Mouse (Mus musculus): Measurements from ENCODE around the gene Rln3.

The Rln3 gene

DNA sequence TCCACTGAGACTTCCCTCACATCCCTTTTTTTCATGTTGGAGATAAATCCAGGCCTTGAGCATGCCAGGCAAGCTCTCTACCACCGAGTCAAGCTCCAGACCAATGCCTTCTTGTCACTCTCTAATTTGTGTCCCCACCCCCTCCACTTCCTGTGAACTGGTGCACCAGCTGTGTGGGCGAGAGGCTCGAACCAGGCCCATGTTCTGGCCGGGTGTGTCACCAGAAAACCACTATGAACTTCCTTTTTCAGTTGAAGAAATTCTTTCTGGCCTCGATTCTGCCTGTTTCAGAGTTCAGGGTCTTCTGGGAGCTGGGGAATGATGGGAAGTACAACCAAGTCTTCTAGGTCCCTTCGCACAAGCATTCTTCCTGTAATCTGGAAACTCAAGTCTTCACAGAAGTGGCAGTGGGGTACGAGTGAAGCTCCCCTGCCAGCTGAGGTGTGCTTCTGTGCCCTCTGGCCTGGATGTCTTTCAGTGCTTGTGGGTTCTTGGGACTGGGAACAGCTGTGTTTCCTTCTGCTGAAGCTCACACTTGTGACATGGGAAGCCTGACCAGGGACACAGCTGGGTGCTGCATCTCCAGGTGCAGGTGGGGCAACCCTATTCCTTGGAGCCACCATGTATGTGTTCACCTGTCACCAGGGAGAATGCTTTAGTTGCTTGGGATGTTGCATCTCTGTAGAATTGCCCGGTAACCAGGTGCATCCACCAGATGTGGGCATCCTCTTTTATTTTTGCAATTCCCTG, 19.2 kb upstream of the Rln3 start:
- no peak for DNase-seq

DNA sequence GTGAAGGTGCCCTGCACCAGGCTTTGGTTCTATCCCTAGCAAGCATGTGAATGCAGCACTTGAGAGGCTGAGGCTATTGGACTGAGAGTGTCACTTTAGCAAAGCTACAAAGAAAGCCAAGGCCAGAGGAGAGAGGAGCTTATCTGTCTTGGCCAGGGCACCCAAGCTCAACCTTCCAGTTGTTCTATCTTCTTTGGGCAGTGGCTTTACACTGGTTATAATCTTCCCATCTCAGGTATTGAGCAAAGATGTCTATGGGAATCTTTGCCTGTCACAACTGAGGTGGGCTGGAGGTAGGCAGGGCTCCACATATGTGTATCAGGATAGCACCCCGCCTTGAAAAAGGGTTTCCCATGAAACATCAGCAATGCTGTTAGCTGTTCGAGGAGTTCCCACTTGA, 15.4 kb upstream of the Rln3 start:
- no peak for DNase-seq

DNA sequence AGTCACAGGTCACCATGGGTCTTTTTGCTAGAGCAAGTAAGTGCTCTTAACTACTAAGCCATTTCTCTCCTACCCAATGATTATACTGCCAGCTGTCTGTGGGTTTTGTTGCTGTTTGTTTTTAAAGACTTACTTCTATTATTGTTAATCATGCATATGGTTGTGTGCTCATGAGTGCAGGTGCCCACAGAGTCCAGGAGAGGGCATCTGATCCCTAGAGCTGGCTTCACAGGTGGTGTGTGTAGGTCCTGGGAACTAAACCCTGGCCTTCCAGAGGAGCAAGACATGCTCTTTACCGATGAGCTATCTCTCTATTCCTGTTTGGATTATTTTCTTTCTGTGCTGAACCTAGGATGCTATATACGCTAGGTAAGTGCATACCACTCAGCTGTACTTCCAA, 14.4 kb upstream of the Rln3 start:
- no peak for DNase-seq

DNA sequence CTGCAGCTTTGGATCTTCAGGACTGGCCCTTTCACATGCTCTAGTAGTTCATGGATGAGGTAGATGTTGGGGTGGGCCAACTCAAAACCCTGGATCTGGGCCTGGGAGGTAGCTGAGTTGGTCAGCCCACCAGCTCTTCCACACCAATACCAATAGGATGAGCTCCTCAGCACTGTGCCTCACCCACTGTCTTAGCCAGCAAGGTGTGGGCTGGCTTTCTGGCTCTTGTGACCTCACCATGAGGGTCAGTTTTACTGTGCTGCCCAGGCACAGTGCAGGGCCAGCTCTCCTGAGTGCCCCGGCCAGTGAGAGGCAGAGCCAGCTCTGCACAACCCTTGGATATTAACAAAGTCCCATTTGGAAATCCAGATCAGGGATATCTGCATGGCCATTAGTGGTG, 13.0 kb upstream of the Rln3 start:
- no peak for DNase-seq

DNA sequence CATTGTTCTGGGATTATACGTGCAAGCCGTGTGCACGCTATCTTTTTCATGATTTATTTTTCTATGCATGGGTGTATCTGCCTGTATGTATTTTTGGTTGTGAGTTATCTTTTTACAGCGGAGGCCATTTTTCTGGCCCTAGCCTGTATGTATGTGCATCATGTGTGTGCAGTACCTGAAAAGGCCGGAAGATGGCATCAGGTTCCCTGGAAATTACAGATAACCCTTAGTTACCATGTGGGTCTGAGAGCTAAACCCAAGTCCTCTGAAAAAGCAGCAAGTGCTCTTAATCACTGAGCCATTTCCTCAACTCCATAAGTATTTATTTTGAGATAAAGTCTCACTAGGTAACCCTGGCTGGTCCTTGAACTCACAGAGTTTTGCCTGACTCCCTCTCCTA, 8.4 kb upstream of the Rln3 start:
- no peak for DNase-seq

DNA sequence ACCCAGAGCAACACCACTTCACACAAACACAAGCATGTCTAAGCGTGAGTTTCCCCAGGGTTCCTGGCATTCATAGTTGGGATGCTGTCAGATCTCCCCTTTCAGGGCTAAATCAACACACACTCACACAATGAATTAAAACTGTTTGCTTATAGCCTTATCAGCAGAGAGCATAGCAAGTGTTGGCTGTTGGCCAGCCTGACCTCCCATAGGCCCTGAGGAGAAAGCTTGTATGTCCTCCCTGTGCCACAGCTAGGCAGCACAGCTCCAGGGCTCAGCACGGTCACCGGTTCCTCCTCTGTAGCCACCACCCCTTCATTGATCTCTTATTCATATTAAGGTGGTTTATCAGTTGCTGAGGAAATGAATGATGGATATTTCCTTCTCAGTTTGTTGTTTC, 7.9 kb upstream of the Rln3 start:
- DNase-seq = no peak

DNA sequence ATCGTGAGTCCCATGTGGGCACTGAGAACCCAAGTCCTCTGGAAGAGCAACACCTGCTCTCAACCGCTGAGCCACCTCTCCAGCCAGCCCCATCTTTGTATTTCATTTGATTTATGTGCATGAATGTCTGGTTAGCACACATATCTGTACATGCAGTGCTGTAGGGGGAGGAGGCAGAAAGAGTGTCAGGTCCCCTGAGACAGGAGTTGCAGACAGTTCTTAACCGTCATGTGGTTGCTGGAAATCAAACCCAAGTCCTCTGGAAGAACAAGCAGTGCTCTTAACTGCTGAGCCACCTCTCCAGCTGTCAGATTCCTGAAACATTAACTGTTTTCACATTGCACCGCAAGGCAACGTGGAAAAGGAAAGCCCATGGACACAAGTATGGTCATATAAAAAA, 3.4 kb upstream of the Rln3 start:
- no peak for DNase-seq

DNA sequence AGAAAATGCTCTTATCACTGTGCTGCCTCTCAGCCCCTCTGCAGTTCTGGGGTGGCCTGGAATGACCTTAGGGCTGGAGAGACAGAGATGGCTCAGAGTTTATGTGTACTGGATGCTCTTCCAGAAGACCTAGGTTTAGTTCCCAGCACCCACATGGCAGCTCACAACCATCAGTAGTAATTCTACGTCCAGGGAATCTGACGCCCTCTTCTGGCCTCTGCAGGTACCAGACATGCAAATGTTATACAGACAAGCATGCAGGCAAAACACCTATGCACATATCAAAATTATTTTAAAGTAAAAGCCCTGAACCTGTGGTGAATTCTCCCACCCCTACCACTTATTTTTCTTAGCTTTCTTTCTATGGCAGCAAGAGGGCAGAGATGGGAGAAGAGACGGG, 1.7 kb upstream of the Rln3 start:
- no peak for DNase-seq

DNA sequence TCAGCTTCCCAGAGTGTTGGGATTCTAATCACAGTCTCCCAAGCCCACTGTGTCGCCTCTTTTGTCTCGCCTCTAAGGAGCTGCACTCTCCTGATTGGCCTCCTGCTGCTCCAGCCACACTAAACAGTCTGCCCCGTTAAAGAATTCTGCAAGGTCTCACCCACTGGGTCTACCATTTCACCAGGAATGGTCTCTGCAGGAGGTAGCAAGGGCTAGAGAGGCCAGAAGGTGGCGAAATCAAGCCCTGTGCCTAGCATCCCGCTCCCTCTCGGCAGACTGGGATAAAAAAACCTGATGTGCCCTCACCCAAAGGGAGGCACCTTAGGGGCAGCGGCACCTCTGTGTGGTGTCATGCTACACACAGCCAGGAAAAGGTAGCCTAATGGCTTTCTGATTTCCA, 697 bp downstream of the Rln3 start:
- peak in 1 of 2 experiments; percentile 19 for DNase-seq

DNA sequence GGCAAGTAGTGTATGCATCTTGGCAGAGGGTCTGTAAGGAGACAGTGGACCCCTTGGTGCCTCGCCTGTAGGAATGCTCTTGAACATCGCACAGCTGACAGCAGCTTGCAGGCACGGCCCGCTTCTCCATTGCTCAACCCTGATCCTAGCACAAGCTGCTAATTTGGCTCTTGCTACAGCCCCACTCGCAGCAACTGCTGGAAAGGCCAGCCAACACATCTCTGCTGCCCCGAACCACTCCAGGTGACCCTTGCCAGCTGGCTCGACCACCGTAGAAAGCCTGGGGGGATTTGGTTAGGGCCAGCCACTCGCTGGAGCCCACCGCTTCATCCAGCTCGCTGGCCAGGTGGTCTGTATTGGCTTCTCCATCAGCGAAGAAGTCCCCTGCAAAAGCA, 1.9 kb downstream of the Rln3 start:
- DNase-seq = peak; percentile 61 to 72

DNA sequence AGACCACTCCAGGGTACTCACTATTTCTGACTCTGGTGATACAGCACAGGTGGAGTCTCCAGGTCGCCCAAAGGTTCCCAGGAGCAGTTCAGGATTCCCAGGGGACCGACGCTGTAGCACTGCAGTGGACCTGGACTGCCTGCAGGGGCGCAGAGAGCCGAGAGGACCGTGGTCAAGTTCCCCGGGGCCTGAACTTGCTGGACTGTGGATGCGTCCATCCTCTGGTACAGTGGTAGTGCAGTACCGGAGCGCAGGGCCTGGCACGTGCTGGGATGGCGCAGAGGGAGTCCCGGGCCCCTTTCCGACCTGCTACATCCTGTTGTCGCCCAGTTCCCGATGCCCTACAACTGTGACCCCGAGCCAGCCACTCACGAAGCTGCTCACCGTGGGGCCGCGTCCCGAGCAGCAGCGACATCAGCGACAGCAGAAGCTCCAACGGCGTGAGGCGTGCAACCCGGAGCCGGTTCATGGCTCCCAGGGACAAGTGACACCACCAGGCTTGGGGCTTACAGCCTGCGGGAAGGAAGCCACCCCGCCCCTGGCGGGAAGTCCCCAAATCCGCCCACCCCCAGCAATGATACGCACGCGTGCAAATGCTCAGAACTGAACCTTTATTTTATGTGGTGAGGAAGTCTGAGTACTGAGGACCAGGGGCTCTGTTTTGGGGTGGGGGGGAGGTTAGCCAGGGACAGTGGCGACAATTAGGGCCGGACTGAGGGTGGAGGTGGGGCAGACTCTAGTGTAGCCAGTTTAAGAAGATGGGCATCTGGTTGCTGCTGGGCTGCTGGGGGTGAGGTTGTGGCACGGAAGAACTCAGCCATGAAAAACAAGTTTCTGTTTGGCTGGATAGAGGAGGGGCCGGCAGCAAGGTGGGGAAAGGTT, 2.5 kb downstream of the Rln3 start, which contains the start of gene Il27ra:
Gene Il27ra, minus strand, starts transcription at position 524 of the 882 bp plus-strand sequence.
- DNase-seq = peak; percentile 35 to 59

DNA sequence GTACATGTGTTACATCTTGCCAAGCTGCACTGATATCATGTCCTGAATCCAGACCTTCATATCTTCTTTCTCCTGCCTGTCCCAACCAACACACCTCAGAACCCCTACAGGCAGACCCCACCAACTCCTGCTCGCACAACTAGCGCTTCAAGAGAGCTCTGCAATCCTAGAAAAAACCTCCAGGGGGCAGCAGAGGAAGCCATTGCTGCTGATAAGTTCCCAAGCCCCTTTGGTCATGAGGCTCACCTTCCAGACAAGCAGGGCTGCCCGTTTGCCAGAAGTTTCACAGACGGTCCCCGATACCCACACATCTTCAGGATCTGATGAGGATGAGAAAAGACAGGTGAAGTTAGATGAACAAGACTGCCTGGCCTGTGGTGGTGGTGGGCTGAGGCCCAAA, 5.8 kb downstream of the Rln3 start:
- DNase-seq = peak; percentile 88 to 90

DNA sequence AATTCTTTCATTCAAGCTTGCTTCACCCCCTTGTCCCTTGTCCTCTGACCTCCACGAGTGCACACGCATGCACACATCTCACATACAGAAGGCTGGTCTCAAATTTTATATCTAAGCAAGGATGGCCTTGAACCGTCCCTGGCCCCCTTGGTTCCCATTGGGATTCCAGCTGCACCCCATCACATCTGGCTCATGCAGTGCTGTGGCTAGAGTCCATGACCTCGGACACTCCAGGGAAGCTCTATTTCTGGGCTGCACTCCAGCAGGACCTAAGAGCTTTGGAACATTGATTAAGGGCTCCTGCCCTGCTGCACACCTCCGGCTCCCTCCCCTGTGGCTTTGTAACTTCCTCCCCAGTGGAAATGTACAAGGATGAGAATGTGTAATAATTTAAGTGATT, 6.8 kb downstream of the Rln3 start:
- no peak for DNase-seq

DNA sequence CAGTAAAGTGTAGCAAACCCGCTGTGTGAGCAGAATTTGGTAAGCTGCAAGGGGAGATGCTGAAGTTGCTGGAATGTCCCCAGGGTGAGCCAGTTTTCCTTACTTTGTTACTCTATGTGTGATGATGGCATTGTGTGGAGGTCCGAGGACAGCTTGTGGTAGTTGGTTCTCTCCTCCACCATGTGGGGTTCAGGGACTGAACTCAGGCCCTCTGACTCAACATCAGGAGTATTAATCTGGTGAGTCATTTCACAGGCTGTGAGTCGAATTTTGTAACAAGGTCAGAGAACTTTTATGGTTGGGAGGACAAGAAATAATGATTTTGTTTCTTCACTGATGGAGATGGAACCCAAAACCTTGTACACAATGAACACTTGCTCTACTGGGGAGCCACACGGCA, 12.0 kb downstream of the Rln3 start:
- DNase-seq = no peak

DNA sequence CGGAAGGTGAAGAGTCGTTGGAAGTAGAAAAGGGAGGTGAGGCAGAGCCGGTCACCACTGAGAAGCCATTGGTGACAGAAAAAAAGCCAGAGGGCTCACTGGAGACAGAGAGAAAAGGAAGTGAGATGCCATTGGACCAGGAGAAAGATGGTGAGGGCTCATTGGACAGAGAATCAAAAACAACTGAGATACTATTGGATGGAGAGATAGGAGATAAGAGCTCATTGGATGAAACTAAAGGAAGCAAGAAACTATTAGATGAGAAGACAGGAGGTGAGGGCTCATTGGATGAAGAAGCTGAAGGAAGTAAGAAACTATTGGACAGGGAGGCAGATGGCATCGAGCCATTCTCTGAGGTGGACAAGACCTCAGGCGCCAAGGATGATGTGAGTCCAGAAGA, 15.5 kb downstream of the Rln3 start:
- DNase-seq = no peak

DNA sequence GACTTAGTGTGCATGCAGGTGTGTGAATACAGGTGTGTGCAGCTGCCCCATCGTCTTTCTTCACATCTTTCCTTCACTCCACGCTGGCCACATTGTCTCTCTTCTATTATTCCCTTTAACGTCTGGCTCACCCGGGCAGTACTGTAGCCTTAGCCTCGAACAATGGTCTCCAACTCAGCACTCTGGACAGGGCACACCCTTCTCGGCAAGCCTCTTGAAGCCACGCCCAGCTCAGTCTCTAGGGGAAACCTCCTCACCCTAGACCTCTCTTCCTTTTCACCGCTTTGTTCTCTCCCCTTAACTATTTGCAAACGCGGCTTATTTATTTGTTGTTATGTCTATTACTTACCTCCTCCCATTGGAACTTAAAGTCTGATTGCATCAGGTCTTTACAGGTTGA, 17.4 kb downstream of the Rln3 start:
- DNase-seq = no peak

DNA sequence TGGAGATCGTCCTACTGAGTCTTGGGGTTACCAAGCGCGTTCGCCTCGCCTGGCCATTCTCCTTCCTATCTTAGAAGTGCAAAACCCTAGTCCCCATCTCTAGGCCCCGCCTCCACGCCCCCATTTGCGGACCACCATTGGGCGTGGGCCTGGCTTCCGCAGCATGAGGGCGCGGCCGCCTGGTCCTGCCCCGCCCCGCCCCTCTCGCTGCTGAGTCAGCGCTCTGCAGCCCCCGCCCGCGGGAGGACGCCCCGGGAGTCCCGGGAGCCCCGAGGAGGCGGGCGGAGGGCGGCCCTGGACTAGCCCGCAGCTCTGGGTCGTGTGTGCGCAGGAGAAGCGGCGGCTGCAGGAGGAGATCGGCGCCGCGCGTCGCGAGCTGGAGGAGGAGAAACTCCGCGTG, 18.9 kb downstream of the Rln3 start:
- DNase-seq = peak; percentile 32 to 43

DNA sequence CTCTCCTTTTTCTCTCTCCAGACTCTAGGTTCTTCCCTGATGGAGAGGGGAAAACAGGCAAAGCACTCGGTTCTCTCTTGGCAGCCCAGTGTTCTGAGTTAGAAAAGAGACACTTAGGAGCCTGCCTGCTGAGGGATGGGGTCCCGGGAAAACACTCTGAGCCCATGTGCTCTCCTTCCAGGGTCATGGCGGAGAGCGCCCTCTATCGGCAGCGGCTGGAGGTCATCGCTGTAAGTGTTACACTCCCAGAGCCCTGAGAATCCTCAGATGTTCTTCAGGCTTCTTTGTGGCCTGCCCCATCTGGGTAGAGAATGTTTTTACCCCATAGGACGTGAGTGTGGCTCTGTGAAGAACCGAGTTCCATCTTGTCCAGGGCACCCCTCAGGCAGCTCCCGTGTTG, 20.6 kb downstream of the Rln3 start:
- DNase-seq = peak; percentile 55 to 75

DNA sequence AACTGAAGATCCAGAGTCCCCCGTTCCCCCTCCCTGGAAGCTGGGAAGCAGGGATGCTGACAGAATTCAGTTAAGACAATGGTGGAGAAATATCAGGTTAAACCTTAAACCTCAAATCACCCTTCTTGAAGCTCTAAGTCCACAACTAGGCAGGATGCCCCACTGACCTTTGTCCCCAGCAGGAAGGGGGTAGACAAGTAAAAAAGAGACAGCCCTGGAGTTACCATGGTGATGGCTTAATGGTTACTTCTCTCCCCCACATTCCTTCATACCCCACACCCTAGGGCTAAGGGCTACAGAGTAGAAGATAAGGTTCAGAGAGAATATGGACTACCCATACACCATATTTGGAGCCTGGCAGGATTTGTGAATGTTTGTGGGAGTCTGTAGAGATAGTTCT, 21.2 kb downstream of the Rln3 start:
- DNase-seq = no peak

DNA sequence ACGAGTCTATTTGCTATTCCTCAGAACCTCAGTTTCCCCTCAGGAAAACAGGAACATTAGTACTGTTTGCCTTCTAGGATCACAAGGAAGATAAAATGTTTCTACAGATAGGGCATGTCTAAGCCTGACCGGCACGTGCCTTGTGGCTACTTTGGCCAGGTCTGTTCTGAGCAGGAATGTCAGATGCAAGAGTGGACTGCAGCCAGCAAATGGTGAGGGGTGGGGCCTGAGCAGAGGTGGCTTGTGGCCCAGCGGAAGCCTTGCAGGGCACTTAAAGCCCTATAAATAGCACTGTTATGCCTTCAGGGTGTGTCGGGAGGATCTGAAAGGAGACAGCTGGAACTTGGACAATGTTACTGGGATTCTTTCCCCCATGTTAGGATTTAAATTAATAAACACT, 21.7 kb downstream of the Rln3 start:
- no peak for DNase-seq

DNA sequence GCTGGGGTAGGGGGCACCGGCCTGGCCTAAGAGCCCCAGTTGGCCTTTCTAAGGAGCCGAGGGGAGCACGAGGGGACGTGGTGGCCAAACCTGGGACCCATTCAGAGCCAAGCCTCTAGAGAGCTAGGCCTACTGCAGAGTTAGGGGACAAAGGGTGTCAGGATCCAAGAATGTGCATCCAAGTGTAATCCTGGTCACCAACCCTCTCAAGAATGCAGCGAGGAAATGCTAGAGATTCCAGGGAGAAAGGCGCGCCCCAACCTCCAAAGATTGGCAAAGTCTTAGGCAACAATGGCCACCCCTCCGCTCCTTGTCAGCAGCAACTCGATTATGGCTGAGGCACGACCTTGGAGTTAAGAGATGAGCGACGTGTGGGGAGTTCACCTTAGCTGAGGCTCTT, 23.2 kb downstream of the Rln3 start:
- no peak for DNase-seq

DNA sequence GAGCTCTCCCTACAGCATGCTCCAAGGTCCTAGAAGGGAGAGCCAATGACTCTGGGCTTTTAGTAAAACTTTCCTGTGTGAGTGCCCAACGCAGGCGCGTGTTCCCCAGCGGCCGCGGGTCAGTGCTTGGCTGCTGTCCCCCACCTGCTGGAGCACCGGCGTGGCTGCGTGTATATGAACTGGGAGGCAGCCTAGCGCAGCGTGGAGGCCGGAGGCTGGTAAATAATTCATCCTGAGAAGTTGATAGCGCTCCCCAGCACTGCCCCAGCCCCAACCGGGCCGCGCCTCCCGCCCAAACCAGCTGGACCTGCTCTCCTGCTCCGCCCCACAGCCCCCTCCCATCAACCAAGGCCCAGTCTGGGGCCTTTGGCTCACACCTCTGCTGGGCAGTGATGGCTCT, 23.7 kb downstream of the Rln3 start, which contains the start of gene Palm3:
Gene Palm3, plus strand, starts transcription at position 376 of the 400 bp plus-strand sequence.
- DNase-seq = no peak

DNA sequence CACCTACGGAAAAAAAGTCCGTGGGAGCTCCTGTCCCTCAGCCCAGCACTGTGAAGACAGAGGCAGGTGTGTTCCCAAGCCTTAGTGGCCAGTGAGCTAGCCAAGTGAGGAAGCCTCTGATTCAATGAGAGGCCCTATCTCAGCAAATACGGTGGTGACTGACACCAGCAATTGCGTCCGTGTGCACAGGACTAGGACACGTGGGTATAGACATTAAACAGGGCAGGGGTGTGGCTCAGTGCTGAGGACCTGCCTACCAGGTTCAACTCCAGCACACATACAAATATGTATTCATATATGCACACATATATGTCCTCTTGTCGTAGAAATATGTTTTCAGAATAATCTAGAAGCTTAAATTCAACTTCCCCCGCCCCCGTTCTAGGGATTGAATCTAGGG, 25.1 kb downstream of the Rln3 start:
- no peak for DNase-seq

DNA sequence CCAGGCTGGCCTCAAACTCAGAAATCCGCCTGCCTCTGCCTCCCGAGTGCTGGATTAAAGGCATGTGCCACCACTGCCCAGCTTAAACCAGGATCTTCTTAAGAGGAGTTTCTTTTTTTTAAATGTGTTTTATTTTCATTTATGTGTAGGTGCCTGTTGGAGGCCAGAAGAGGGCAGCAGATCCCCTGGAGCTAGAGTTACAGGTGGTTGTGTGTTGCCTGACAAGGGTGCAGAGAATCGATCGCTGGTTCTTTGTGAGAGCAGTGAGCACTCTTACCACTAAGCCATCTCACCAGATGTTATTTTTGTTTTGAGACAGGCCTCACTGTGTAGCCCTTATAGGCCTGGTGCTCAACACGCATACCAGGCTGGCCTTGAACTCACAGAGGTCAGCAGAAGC, 29.0 kb downstream of the Rln3 start:
- no peak for DNase-seq
